Mouse (Mus musculus): Measurements from ENCODE around the gene Mipep.

GRCm38 (mm10) chr14:60811547-60811946, 27.2 kb downstream of the Mipep start:
- no peak for TF ChIP-seq GATA1 (IDR thresholded peaks at IDR 0.05; ENCODE audit: low read length)
- no peak for TF ChIP-seq TAL1 (IDR thresholded peaks at IDR 0.05; ENCODE audit: low read length)
